Mouse (Mus musculus) liver, embryonic 12.5 days (tissue): ENCODE data around the gene Ripor2. TPM values are rescaled to one million over a fixed set of nuclear protein-coding genes. Genes with fewer than 3 reads are reported as not detected.

Experiments
- ATAC-seq: fragments of 200-750 bp; cut with Nextera tagmentation; 2 replicates; pipeline ENCODE4 v1.8.0; 2017; ENCODE audit warnings: moderate number of reproducible peaks, mild to moderate bottlenecking, moderate library complexity
- H3K27ac ChIP-seq: fragments of 300-500 bp; sonication (generic); 2 replicates; pipeline ENCODE4 v1.5.1; 2016; ENCODE audit warnings: mild to moderate bottlenecking
- H3K27me3 ChIP-seq: fragments of 300-500 bp; sonication (generic); replicated peaks from 2 replicates; pipeline ENCODE4 v1.6.1; 2016; ENCODE audit warnings: mild to moderate bottlenecking, moderate library complexity
- H3K36me3 ChIP-seq: fragments of 300-500 bp; sonication (generic); 2 replicates; pipeline ENCODE4 v1.6.1; 2016; ENCODE audit warnings: mild to moderate bottlenecking, moderate library complexity
- H3K4me1 ChIP-seq: fragments of 300-500 bp; sonication (generic); 2 replicates; pipeline ENCODE4 v1.6.1; 2016
- H3K4me2 ChIP-seq: fragments of 300-500 bp; sonication (generic); 2 replicates; pipeline ENCODE4 v1.6.1; 2016; ENCODE audit warnings: mild to moderate bottlenecking, moderate library complexity
- H3K4me3 ChIP-seq: fragments of 300-500 bp; sonication (generic); 2 replicates; pipeline ENCODE4 v1.5.1; 2016; ENCODE audit warnings: mild to moderate bottlenecking, moderate library complexity
- H3K9ac ChIP-seq: fragments of 300-500 bp; sonication (generic); 2 replicates; pipeline ENCODE4 v1.6.1; 2016; ENCODE audit warnings: mild to moderate bottlenecking, moderate library complexity
- H3K9me3 ChIP-seq: fragments of 300-500 bp; sonication (generic); replicated peaks from 2 replicates; pipeline ENCODE4 v1.6.1; 2016; ENCODE audit warnings: mild to moderate bottlenecking, moderate library complexity
- WGBS: fragments of 180-500 bp; shearing (Covaris S2); methylation state at CpG from one replicate; pipeline ENCODE4 v1.1.7; 2016; ENCODE audit not compliant: insufficient replicate concordance; 5-methylcytosine and 5-hydroxymethylcytosine counted together
- polyA plus RNA-seq: library from polyadenylated mRNA; unstranded; fragments of >200 nt; fragmentation: Nextera tagmentation; extraction: Ambion mirVana; gene quantifications from 2 replicates; pipeline ENCODE4 v1.2.1, GENCODE M21; 2016

Gene Ripor2
- polyA plus RNA-seq, 1 experiment from 2014 or later = 8.3 TPM

GRCm38 (mm10) chr13:24608709-24609108 lies 26.7 kb downstream of the Ripor2 start:
- Histone ChIP-seq H3K4me3 (no peak overlapping the region), H3K4me2 (no peak overlapping the region), H3K27me3 (peaks cover 6% of the 10 kb centered on the region), H3K4me1 (peaks cover 27% of the 10 kb centered on the region), H3K36me3 (no peaks in the 10 kb centered on the region), H3K9me3 (no peaks in the 10 kb centered on the region), H3K9ac (no peak overlapping the region), H3K27ac (no peak overlapping the region)
- no peak for ATAC-seq
- 84% methylated on average over 1 of the region's 1 CpGs for WGBS

- Histone ChIP-seq H3K4me1 (peaks cover 21% of the 10 kb centered on the region), H3K27me3 (no peaks in the 10 kb centered on the region), H3K36me3 (no peaks in the 10 kb centered on the region), H3K4me2 (no peak overlapping the region), H3K9ac (no peak overlapping the region), H3K9me3 (no peaks in the 10 kb centered on the region), H3K27ac (no peak overlapping the region), H3K4me3 (no peak overlapping the region)
- WGBS = 68% methylated on average over 5 of the region's 5 CpGs
- ATAC-seq = no peak
Observed at GRCm38 (mm10) chr13:24610883-24611282, 28.9 kb downstream of the Ripor2 start.

DNA sequence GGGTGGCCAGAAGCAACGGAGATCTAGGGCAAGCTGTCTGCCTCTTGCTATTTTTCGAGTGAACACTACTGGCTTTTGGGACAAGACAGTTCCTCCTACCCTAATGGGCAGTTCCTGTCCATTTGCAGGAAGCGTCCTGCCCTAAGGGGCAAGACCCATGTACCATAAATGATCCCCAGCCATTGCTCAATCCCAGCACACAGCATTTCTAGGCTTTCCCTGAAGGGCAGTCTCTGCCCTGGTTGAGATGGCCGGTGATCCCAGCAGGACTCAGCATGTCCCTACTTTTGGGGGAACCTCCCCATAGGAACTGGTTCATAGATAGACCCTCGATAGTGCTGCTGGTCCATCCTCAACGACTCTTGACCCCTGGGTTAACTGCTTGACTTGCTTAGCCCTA lies 31.0 kb downstream of the Ripor2 start:
- peaks cover 37% of the 10 kb centered on the region for H3K4me1 ChIP-seq
- peak overlapping the region; percentile 28; the same call in 1 of the 2 replicates for H3K27ac ChIP-seq
- no peak overlapping the region for H3K9ac ChIP-seq
- H3K4me3 ChIP-seq = no peak overlapping the region
- H3K27me3 ChIP-seq = no peaks in the 10 kb centered on the region
- H3K4me2 ChIP-seq = no peak overlapping the region
- no peak for ATAC-seq
- H3K9me3 ChIP-seq = no peaks in the 10 kb centered on the region
- H3K36me3 ChIP-seq = no peaks in the 10 kb centered on the region
- 64% methylated on average over 6 of the region's 6 CpGs for WGBS

- WGBS = 54% methylated on average over 3 of the region's 3 CpGs
- peaks cover 37% of the 10 kb centered on the region for H3K4me1 ChIP-seq
- H3K27ac ChIP-seq = peak overlapping the region; percentile 28; the same call in 1 of the 2 replicates
- no peaks in the 10 kb centered on the region for H3K36me3 ChIP-seq
- H3K9ac ChIP-seq = no peak overlapping the region
- H3K4me3 ChIP-seq = no peak overlapping the region
- no peaks in the 10 kb centered on the region for H3K9me3 ChIP-seq
- no peak overlapping the region for H3K4me2 ChIP-seq
- ATAC-seq = peak; percentile 69
- H3K27me3 ChIP-seq = no peaks in the 10 kb centered on the region
Observed at GRCm38 (mm10) chr13:24613433-24613832, 31.4 kb downstream of the Ripor2 start.

- Histone ChIP-seq H3K9me3 (no peaks in the 10 kb centered on the region), H3K4me3 (0 out of 2 replicates have a peak overlapping the region, but pooled peaks have one; percentile 4), H3K27me3 (no peaks in the 10 kb centered on the region), H3K4me1 (peaks cover 37% of the 10 kb centered on the region), H3K9ac (no peak overlapping the region), H3K27ac (no peak overlapping the region), H3K4me2 (no peak overlapping the region), H3K36me3 (no peaks in the 10 kb centered on the region)
- WGBS = 45% methylated on average over 10 of the region's 10 CpGs
- no peak for ATAC-seq
Observed at GRCm38 (mm10) chr13:24613927-24614780, 32.2 kb downstream of the Ripor2 start.

- Histone ChIP-seq H3K9ac (no peak overlapping the region), H3K36me3 (no peaks in the 10 kb centered on the region), H3K27ac (no peak overlapping the region), H3K4me2 (no peak overlapping the region), H3K27me3 (no peaks in the 10 kb centered on the region), H3K9me3 (no peaks in the 10 kb centered on the region), H3K4me3 (no peak overlapping the region), H3K4me1 (peaks cover 37% of the 10 kb centered on the region)
- 47% methylated on average over 9 of the region's 9 CpGs for WGBS
- no peak for ATAC-seq
Observed at GRCm38 (mm10) chr13:24615921-24616565, 34.1 kb downstream of the Ripor2 start.

GRCm38 (mm10) chr13:24616645-24617044 lies 34.7 kb downstream of the Ripor2 start:
- Histone ChIP-seq H3K9me3 (no peaks in the 10 kb centered on the region), H3K4me1 (peaks cover 37% of the 10 kb centered on the region), H3K4me2 (no peak overlapping the region), H3K4me3 (no peak overlapping the region), H3K36me3 (no peaks in the 10 kb centered on the region), H3K27ac (no peak overlapping the region), H3K9ac (no peak overlapping the region), H3K27me3 (no peaks in the 10 kb centered on the region)
- 83% methylated on average over 8 of the region's 8 CpGs for WGBS
- ATAC-seq = no peak

DNA sequence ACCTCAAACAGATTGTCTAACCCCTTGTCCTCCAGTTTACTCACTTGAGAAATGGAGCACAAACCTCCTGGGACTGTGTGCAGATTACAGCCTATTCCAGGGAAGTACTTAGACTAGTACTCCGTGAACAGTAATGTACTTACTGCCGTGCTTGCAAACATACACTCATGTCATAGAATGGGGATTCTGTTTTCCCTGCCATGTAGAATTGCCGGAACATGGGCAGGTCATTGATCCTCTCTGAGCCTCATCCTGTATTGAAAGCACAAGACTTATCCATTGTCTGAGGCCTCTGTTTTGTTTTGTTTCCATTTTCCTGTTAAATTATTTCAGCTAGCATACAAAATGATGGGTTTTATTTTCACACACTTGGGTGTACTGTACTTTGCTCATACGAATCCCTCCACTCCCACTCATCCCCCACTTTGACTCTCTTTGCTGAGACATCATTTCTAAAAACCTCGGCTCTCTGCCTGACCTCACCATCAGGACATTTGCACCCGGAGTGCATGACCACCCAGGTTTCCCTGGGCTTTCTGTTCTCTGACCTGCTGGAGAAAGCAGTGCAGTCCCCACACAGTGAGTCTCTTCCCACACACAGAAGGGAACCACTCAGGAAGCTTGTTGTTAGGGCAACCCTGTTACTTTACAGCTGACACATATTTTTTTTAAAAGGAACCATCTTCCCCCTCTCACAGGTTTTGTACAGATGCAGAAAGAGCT lies 35.2 kb downstream of the Ripor2 start:
- Histone ChIP-seq H3K9ac (no peak overlapping the region), H3K27me3 (no peaks in the 10 kb centered on the region), H3K4me1 (peaks cover 37% of the 10 kb centered on the region), H3K27ac (no peak overlapping the region), H3K36me3 (no peaks in the 10 kb centered on the region), H3K4me3 (no peak overlapping the region), H3K4me2 (no peak overlapping the region), H3K9me3 (no peaks in the 10 kb centered on the region)
- 66% methylated on average over 6 of the region's 6 CpGs for WGBS
- no peak for ATAC-seq

DNA sequence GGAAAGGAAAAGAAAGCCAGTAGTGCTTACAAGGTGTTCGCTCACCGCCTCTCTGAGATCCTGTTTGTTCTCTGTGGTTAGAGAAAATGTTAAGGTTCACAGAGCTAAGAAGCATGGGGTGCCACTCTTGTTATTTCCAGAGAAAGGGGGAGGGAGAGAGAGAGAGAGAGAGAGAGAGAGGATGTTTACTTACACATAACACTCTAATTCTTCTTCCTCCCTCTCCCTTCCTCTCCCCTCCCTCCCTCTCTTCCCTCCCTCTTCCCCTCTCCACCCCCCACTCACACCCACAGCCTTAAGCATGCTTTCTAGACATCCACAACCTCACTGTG lies 35.8 kb downstream of the Ripor2 start:
- no peak overlapping the region for H3K9ac ChIP-seq
- no peaks in the 10 kb centered on the region for H3K9me3 ChIP-seq
- 69% methylated on average over 2 of the region's 2 CpGs for WGBS
- ATAC-seq = no peak
- no peak overlapping the region for H3K4me3 ChIP-seq
- peaks cover 34% of the 10 kb centered on the region for H3K4me1 ChIP-seq
- H3K27me3 ChIP-seq = no peaks in the 10 kb centered on the region
- no peak overlapping the region for H3K27ac ChIP-seq
- H3K4me2 ChIP-seq = no peak overlapping the region
- H3K36me3 ChIP-seq = no peaks in the 10 kb centered on the region

DNA sequence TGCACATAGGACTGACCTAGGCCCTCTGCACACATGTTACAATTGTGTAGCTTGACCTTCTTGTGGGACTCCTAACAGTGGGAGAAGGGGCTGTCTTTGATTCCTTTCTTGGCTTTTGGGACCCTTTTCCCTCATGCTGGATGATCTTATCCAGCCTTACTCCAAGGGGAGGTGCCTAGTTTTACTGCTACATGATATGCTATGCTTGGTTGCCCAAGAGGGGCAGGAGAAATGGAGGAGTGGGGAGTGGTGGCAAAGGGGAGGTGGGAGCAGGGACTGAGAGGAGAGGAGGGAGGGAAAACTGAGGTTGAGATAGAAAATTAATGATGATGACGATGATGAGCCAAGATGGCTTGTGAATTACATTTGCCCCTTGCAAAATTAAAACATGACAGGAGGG lies 37.7 kb downstream of the Ripor2 start:
- H3K4me2 ChIP-seq = no peak overlapping the region
- H3K27ac ChIP-seq = no peak overlapping the region
- no peak for ATAC-seq
- no peak overlapping the region for H3K9ac ChIP-seq
- H3K27me3 ChIP-seq = no peaks in the 10 kb centered on the region
- no peaks in the 10 kb centered on the region for H3K36me3 ChIP-seq
- H3K4me3 ChIP-seq = no peak overlapping the region
- WGBS = 80% methylated on average over 1 of the region's 1 CpGs
- peaks cover 20% of the 10 kb centered on the region; the same call in 1 of the 2 replicates for H3K4me1 ChIP-seq
- H3K9me3 ChIP-seq = no peaks in the 10 kb centered on the region

DNA sequence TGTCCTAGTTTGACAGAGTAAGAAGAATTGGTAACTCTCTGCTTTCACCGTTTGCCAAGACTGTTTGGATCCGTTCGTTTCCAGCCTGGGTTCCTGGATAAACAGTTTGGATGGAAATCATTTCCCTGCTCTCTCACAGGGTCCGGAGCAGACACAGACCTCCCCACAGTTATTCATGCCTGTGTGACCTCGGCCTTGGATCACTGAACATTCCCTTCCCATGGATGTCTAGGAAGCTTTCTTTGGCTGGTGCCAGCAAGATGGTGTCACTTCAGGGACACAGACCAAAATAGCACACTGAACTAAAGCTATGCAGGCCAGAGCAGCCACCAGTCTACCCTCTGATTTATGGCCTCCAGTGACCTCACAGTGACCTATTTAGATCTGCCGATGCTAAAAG lies 38.5 kb downstream of the Ripor2 start:
- no peak overlapping the region for H3K27ac ChIP-seq
- WGBS = 64% methylated on average over 6 of the region's 6 CpGs
- H3K4me3 ChIP-seq = no peak overlapping the region
- H3K9ac ChIP-seq = no peak overlapping the region
- ATAC-seq = no peak
- no peaks in the 10 kb centered on the region for H3K36me3 ChIP-seq
- H3K4me2 ChIP-seq = no peak overlapping the region
- H3K4me1 ChIP-seq = peaks cover 20% of the 10 kb centered on the region; the same call in 1 of the 2 replicates
- no peaks in the 10 kb centered on the region for H3K27me3 ChIP-seq
- no peaks in the 10 kb centered on the region for H3K9me3 ChIP-seq

GRCm38 (mm10) chr13:24623631-24624030 lies 41.6 kb downstream of the Ripor2 start:
- H3K4me1 ChIP-seq = 0 out of 2 replicates have a peak, but pooled peaks cover 3% of the 10 kb centered on the region
- no peaks in the 10 kb centered on the region for H3K9me3 ChIP-seq
- H3K27me3 ChIP-seq = peaks cover 3% of the 10 kb centered on the region; the same call in 1 of the 2 replicates
- H3K27ac ChIP-seq = no peak overlapping the region
- H3K4me2 ChIP-seq = no peak overlapping the region
- no peak overlapping the region for H3K9ac ChIP-seq
- H3K36me3 ChIP-seq = no peaks in the 10 kb centered on the region
- 66% methylated on average over 4 of the region's 4 CpGs for WGBS
- no peak overlapping the region for H3K4me3 ChIP-seq
- no peak for ATAC-seq
